Mouse (Mus musculus) left cerebral cortex, postnatal 10 days (tissue): ENCODE measurements at regions not wholly inside any gene's neighbourhood (a gene's known extent, or its start where the extent isn't known, plus 50 kb on each side); places are given as distances from the start of the nearest gene placed in this dataset.
A peak's percentile ranks its signal among the peaks of the same experiment; 100 is the strongest.
"Not testable (repeated sequence)": the region's sequence is repeated elsewhere in the genome, so short reads cannot be mapped to it uniquely, and the experiment has no call there.

Source experiments
- DNase-seq, 2 experiments: peaks; one replicate each; pipeline ENCODE4 v3.0.0; 2021 to 2022; ENCODE audit warnings: low spot score in 2 of 2, mixed read lengths in 1 of 2; ENCODE audit errors: extremely low spot score in 1 of 2
- intact Hi-C: fragments of 180-260 bp; cut with DNase I; formaldehyde crosslinking; loops from one replicate; pipeline ENCODE4 v1.15.1; 2025

DNA sequence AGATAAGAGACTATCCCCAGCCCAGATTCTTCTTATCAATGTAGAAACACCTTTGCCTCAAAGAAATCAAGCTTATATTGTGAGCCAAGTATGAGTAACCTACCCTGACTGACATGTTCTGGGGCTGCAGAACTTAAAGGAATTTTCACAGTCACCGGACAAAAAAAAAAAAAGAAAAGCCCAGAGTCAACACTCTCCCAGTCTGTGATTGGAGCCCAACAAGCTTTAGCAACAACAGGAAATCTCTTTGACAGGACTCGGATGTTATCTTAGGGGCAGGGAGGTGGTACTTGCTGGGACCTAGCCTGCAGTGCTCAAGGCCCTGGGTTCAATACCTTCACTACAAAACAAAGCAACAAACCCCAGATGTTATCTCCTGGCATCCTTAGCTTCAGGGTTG, 114.2 kb downstream of the Nectin1 start:
- intact Hi-C loops: no loop called here

DNA sequence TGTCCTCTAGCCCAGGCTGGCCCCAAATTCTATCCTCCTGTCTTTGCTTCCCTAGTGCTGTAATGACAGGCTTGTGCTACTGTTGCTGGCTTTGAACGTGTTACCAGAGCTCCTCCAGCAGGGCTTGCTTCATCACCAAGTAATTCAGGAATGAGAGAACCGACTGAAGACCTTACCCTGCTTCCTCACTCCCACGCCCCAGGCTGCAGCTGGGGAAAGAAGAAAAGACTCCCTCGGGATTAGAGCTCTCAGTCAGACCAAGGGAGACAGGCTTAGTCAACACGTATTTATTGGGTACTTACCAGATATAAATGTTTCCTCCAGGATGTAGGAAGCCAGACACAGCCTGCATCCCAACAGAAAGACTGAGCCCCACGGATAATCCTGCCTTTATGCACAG, 115.0 kb downstream of the Nectin1 start:
- no peak for DNase-seq
- intact Hi-C loops: no loop called here

More for the DNA sequence above, 114.2 kb downstream of the Nectin1 start:
- DNase-seq: no peak

GRCm38 (mm10) chr9:43860264-43860663, 116.5 kb downstream of the Nectin1 start:
- no peak for DNase-seq

GRCm38 (mm10) chr9:43861375-43861774, 117.6 kb downstream of the Nectin1 start:
- no peak for DNase-seq
- intact Hi-C loops: no loop called here

More at GRCm38 (mm10) chr9:43860264-43860663, 116.5 kb downstream of the Nectin1 start:
- intact Hi-C loops: no loop called here

GRCm38 (mm10) chr9:43862034-43862433, 118.2 kb downstream of the Nectin1 start:
- DNase-seq, intact Hi-C loops: not testable (repeated sequence)

DNA sequence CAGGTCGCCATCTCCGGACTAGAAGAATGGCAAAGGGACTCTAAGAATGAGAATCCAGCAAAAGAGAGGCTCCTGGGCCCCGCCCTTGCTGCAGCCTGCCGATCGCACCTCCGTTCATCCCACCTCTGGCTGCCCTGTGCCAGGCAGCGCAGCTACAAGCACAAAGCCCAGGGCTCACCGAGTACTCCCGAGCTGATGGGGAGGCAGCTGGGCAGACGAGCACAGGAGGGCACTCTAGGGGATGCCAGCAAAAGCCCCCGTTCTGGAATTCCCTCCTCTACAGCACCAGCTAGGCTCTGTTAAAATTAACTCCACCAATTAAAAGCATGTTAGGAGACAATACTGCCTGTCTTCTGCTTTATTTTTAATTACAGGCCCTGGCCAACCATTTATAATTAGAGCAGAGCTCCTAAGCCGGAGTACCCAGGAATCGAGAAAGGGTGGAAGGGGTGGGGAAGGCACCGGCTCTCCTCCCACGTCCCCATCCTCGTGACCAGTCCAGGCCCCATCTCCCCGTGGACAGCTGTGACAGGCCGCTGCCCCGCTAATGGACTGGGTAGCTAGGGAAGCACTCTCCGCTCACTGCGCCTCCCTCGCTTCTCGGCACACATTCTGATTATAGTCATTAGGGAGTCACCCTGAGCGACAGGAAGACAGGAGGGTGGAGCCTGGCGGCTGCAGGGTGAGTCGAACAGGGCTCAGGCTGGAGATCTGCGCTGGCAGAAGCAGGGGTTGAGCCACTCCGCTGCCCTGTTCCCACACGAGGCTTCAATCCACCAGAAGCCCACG, 120.0 kb downstream of the Nectin1 start:
- intact Hi-C loops: no loop called here
- DNase-seq: peak in 1 of 2 experiments; percentile 43

DNA sequence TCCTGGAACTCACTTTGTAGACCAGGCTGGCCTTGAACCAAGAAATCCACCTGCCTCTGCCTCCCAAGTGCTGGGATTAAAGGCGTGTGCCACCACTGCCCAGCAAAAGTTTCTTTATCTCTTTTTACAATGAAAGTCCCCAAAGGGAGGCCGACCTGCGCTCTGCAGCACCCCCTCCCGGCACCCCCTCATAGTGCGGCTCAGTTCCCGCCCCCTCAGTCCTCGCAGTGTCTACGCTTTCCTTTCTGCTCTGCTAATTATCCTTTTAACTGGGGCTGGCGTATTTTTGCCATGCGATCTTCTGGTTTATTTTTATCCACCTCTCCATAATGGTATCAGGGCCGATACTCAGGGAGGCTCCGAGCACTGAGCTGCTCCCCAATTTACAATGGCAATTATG, 123.0 kb downstream of the Nectin1 start:
- intact Hi-C loops: no loop called here
- no peak for DNase-seq

DNA sequence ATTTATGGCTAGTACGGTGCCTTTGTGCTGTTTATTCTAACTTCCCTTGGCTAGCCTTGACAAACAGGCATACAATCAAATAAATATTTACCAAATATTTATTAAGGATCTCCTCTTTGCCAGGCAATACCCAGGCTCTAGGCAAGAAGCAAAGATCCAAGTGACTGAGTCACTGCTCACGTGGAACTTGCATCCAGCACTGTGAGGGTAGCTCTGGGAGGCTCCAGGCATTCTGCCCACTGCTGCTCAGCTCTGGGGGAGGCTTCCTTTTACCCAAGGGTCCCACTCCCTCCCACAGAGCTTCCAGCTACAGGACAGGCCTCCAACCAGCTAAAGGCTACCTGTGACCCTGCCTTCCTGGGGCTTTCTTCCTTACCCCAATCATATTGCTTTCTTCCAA, 130.1 kb downstream of the Nectin1 start:
- no peak for DNase-seq
- intact Hi-C loops: no loop called here

DNA sequence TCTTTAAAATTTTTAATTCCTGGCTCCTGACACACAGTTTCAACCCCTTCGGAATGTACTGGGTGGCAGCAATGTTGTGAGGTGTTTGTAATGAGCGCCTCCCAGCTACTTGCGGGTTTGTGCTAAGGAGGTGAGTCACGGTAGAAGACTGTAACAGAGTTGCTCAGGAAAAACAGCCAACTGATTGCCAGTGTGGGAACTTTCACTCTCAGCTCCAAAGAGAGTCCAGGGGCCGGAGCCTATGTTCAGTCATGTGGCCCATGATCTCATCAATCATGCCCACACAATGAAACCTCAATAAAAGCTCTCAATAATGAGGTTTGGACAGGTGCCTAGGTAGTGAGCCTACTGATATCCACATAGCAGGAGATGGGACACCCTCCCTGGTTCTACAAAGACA, 130.5 kb downstream of the Nectin1 start:
- DNase-seq: no peak
- intact Hi-C loops: no loop called here

GRCm38 (mm10) chr9:43879220-43879968, 135.6 kb downstream of the Nectin1 start:
- no peak for DNase-seq
- intact Hi-C loops: no loop called here

- DNase-seq: peak; percentile 75 to 76
- intact Hi-C loops: no loop called here
Measured at GRCm38 (mm10) chr9:43879969-43880396, 136.2 kb downstream of the Nectin1 start.

- DNase-seq: no peak
- intact Hi-C loops: no loop called here
Measured at GRCm38 (mm10) chr9:43893086-43893485, 149.3 kb downstream of the Nectin1 start.

DNA sequence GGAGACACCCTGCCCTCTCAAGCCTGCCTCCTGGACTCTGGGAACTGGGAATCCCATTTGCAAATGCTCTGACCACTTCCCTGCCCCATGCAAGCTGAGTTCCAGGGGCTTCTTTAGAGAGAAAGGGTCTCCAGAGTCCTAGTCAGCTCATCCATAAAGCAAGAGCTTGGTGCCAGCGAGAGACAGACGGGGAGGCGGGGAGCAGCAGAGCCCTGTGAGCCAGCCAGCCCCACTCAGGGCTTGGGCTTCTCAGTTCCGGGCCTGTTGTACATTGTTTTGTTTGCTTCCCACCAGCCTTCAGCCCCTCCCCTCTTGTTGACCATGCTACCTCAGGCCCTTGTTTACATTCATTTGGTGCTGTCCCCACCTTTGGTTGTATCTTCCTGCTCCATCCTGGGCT, 143.9 kb upstream of the Thy1 start:
- no peak for DNase-seq

GRCm38 (mm10) chr9:43908325-43908724, 134.9 kb upstream of the Thy1 start:
- intact Hi-C loops: no loop called here
- no peak for DNase-seq

More for the DNA sequence above, 143.9 kb upstream of the Thy1 start:
- intact Hi-C loops: no loop called here

- intact Hi-C loops: no loop called here
- no peak for DNase-seq
Measured at GRCm38 (mm10) chr9:43915015-43915414, 128.2 kb upstream of the Thy1 start.

DNA sequence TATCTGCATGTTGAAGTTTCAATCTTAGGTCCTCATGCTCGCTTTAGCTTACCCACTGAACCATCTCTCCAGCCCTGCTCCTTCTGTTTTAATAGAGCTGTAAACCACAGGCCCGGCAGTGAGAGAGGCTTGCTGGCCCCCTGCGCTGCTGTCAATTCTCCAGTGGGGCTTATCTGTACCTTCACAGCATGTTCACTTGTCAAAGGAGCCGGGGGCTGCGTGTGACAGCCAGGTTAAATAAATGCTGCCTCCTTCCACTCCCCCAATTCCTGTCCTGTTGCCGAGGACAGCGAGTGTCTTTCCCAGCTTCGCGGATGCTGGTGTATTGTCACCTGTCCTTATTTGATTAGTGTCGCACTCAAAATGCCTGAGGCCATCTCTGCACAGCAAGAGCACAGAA, 125.7 kb upstream of the Thy1 start:
- no peak for DNase-seq
- intact Hi-C loops: no loop called here

DNA sequence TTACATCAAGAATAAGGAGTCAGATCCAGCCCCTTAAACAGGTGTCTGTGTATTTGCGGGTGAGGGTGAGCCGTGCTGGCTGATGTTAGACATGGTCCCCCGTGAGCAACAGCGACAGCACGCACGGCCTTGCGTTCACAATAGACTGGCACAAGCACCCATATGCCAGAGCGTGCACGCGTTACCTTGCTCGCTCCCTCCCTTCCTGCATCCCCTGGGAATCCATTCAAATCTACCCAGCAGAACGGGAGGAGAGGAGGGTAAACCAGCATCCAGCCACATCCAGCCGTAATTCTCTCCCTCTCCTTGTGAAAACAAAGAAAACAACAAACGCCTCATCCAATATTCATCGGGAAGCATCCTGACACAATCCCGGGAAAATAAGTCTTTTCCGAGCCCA, 124.2 kb upstream of the Thy1 start:
- intact Hi-C loops: no loop called here
- no peak for DNase-seq

- DNase-seq: peak; percentile 80 to 84
- intact Hi-C loops: loop anchor here (5.0 kb wide), 2 partner anchors 52 to 178 kb away; partner anchors contain the start of gene Nectin1
Measured at GRCm38 (mm10) chr9:43920053-43920754, 123.0 kb upstream of the Thy1 start.

GRCm38 (mm10) chr9:43922231-43922630, 121.0 kb upstream of the Thy1 start:
- intact Hi-C loops: loop anchor here (5.0 kb wide), 2 partner anchors 50 to 180 kb away; partner anchors contain the start of gene Nectin1

More at GRCm38 (mm10) chr9:43922231-43922630, 121.0 kb upstream of the Thy1 start:
- no peak for DNase-seq
